Mouse (Mus musculus) heart, embryonic 15.5 days (tissue): ENCODE data around the gene Prune1. TPM values are rescaled to one million over a fixed set of nuclear protein-coding genes. Genes with fewer than 3 reads are reported as not detected.
A peak's percentile ranks its signal among the peaks of the same experiment; 100 is the strongest.

Experiments used
- ATAC-seq: fragments of 200-750 bp; cut with Nextera tagmentation; replicated peaks from 2 replicates; pipeline ENCODE4 v1.8.0; 2017; ENCODE audit warnings: low read depth, moderate TSS enrichment; ENCODE audit not compliant: insufficient number of reproducible peaks, insufficient read depth, low FRiP score
- H3K27ac ChIP-seq: fragments of 300-500 bp; sonication (generic); 2 replicates; pipeline ENCODE4 v1.5.1; 2015; ENCODE audit warnings: mild to moderate bottlenecking, inconsistent platforms
- H3K27me3 ChIP-seq: fragments of 300-500 bp; sonication (generic); 2 replicates; pipeline ENCODE4 v1.6.1; 2015; ENCODE audit warnings: inconsistent platforms
- H3K36me3 ChIP-seq: fragments of 300-500 bp; sonication (generic); 2 replicates; pipeline ENCODE4 v1.6.1; 2015; ENCODE audit warnings: mild to moderate bottlenecking, inconsistent platforms
- H3K4me1 ChIP-seq: fragments of 300-500 bp; sonication (generic); replicated peaks from 2 replicates; pipeline ENCODE4 v1.6.1; 2015; ENCODE audit warnings: inconsistent platforms
- H3K4me2 ChIP-seq: fragments of 300-500 bp; sonication (generic); 2 replicates; pipeline ENCODE4 v1.6.1; 2015; ENCODE audit warnings: inconsistent platforms, mild to moderate bottlenecking, moderate library complexity
- H3K4me3 ChIP-seq: fragments of 300-500 bp; sonication (generic); 2 replicates; pipeline ENCODE4 v1.5.1; 2015; ENCODE audit warnings: mild to moderate bottlenecking, inconsistent platforms
- H3K9ac ChIP-seq: fragments of 300-500 bp; sonication (generic); 2 replicates; pipeline ENCODE4 v1.6.1; 2015; ENCODE audit warnings: mild to moderate bottlenecking, inconsistent platforms
- H3K9me3 ChIP-seq: fragments of 300-500 bp; sonication (generic); replicated peaks from 2 replicates; pipeline ENCODE4 v1.6.1; 2016; ENCODE audit warnings: inconsistent platforms
- WGBS: fragments of 180-500 bp; shearing (Covaris S2); methylation state at CpG from one replicate; pipeline ENCODE4 v1.1.7; 2015; ENCODE audit warnings: mixed read lengths; 5-methylcytosine and 5-hydroxymethylcytosine counted together
- polyA plus RNA-seq: library from polyadenylated mRNA; unstranded; fragments of >200 nt; fragmentation: Nextera tagmentation; extraction: Ambion mirVana; gene quantifications from 2 replicates; pipeline ENCODE4 v1.2.1, GENCODE M21; 2015

Gene Prune1
- polyA plus RNA-seq, 1 experiment from 2014 or later: 23.8 TPM

DNA sequence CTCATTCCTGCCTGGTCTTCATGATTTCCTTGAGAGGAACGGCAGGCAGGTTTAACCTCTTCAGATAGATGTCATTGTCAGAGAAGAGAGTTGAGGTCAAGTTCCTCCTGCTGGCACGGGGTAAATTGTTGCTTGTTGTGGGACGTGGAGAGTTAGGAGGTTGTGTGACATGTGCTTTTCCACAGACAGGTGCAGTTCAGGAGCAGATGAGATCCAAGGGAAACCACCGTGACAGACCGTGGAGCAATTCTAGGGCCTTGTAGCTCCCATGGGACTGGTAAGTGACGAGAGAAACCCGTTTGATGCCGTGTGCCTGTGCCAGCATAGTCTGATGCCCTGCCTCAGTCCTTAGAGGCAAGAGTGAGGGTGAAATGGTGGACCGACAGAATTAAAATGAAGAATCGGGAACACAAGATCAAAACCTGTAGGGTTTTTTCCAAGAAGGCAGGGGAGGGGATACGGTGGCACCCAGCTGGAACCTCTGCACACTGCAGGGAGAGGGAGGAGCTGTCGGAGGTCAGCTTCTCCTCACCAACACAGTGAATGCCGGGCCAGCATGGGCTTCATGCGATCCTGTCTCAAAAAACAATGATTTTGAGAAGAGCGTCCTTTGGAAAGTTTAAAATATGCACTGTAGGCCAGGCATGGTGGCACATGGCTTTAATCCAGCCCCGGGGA, 48.4 kb downstream of the Prune1 start:
- 85% methylated on average over 16 of the region's 16 CpGs for WGBS
- no peak overlapping the region for H3K9ac ChIP-seq
- no peaks in the 10 kb centered on the region for H3K9me3 ChIP-seq
- peaks cover 47% of the 10 kb centered on the region for H3K4me1 ChIP-seq
- H3K4me2 ChIP-seq: no peak overlapping the region
- peaks cover 50% of the 10 kb centered on the region for H3K36me3 ChIP-seq
- no peak for ATAC-seq
- no peak overlapping the region for H3K4me3 ChIP-seq
- peak overlapping the region; percentile 24; the same call in 1 of the 2 replicates for H3K27ac ChIP-seq
- H3K27me3 ChIP-seq: no peaks in the 10 kb centered on the region

DNA sequence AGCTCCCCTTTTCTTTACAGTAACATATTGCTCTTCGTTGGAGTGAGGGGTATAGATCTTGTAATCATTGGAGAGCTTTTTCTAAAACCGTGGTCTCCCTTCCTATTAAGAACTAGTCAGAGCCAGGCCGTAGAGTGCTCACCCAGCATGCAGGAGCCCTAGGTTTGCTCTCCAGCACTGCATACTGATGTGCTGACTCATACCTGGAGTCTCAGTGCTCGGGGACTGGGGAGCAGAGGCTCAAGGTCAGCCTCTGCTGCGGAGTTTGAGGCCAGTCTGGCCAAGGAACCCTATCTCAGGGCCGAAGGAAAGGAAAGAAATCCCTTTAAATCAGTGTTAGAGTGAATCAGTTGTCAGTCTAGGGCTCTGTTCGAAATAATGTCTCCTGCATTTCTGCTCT, 49.1 kb downstream of the Prune1 start:
- no peaks in the 10 kb centered on the region for H3K27me3 ChIP-seq
- 45% methylated on average over 7 of the region's 7 CpGs for WGBS
- no peak overlapping the region for H3K9ac ChIP-seq
- no peaks in the 10 kb centered on the region for H3K9me3 ChIP-seq
- peak overlapping the region; percentile 24; the same call in 1 of the 2 replicates for H3K27ac ChIP-seq
- peaks cover 50% of the 10 kb centered on the region for H3K36me3 ChIP-seq
- no peak overlapping the region for H3K4me3 ChIP-seq
- ATAC-seq: no peak
- no peak overlapping the region for H3K4me2 ChIP-seq
- H3K4me1 ChIP-seq: peaks cover 43% of the 10 kb centered on the region

DNA sequence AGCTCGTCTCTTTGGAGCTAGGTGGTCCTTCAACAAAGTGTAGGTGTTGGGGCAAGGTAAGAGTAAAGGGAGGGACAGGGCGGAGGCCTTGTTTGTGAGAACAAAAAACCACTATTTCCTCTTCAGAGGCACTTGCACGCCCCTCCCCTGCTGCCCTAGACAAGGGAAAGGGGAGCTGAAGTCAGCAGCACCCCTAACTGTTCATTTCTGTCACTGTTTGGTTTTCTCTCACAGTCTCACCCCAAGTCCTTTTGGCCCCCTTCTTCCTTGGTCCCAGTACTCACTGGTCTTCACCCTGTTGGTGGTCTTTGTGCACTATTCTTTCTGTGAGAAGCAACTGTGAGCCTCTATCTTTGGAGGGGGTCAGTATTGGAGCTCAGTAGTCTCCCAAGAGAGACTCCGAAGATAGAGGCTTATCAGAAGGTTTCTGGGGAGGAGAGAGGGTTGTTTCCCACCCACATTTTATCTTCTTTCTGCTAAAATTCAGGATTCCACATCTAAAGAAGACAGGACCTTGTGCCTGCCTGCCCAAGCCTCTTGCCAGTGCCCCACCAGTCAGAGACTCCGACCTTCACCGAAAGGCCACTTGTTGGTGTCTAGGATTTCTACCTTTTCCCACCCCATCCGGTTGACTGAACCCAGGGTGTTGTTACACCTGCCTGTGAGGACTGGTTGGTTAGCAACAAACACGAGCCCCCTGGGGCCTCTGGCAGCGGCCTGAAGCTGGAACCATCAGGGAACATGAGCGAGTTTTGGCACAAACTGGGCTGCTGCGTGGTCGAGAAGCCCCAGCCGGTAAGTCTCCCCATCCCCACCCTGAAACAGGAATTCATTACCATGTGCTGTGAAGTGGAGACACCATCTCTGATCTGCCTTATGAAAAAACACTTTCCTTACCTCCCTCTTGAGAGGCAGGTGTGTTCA, 50.3 kb downstream of the Prune1 start, which contains the start of gene Mllt11:
Mllt11 (minus strand) TSS at position 874 of the 924 bp plus-strand sequence.
- WGBS: 72% methylated on average over 13 of the region's 13 CpGs
- Histone ChIP-seq H3K9ac (peak within 1 kb of the TSS; percentile 37; the same call in 1 of the 2 replicates), H3K27me3 (no peaks in the 10 kb centered on the region)

DNA sequence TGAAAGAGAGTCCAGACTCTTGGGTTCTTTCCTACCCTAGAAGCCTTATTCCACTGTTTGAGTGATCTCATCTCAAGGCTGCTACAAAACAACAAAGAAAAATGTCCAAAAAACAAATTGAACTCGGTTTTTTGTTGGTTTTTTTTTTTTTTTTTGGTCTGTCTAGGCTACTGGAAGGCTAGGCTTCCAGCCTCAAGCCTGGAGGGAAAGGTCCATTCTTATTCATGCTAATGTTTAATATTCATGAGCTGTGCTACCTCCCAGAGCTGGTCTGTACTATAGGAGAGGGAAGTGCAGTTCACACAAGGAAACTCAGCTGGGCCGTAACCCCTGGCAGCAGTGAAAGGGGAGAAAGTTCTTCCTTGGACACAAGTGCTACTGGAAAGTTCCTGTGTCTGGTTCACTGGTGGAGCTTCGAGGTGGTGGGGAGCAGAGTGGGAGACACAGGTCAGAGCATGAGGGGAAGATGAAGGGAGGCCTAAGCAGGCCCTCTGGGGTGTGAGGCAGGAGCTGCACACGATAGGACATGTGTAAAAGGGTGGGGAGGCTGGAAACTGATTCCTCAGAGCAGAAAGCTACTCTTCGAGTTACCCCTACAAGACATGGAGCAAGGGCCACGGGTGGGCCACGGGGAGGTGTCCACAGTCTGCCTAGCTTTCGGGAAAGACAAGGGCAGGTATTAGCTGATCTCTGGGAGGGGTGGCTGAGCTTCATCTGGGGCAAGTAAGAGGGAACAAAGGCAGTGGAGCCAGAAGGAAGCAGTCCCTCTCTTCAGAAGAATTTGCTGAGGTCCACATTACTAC, 51.2 kb downstream of the Prune1 start:
- no peaks in the 10 kb centered on the region for H3K27me3 ChIP-seq
- H3K36me3 ChIP-seq: peaks cover 42% of the 10 kb centered on the region
- H3K9me3 ChIP-seq: no peaks in the 10 kb centered on the region
- no peak for ATAC-seq
- WGBS: 47% methylated on average over 8 of the region's 8 CpGs
- H3K4me1 ChIP-seq: peaks cover 45% of the 10 kb centered on the region
- peak overlapping the region; percentile 93 for H3K4me3 ChIP-seq
- H3K4me2 ChIP-seq: peak overlapping the region; percentile 70
- H3K27ac ChIP-seq: peak overlapping the region; percentile 92
- H3K9ac ChIP-seq: peak overlapping the region; percentile 98

More for the DNA sequence above, 50.3 kb downstream of the Prune1 start, which contains the start of gene Mllt11:
- Histone ChIP-seq H3K27ac (peak within 1 kb of the TSS; percentile 92), H3K4me2 (peak within 1 kb of the TSS; percentile 70), H3K9me3 (no peaks in the 10 kb centered on the region), H3K4me1 (peaks cover 45% of the 10 kb centered on the region), H3K4me3 (peak within 1 kb of the TSS; percentile 93), H3K36me3 (peaks cover 50% of the 10 kb centered on the region)
- no peak for ATAC-seq

DNA sequence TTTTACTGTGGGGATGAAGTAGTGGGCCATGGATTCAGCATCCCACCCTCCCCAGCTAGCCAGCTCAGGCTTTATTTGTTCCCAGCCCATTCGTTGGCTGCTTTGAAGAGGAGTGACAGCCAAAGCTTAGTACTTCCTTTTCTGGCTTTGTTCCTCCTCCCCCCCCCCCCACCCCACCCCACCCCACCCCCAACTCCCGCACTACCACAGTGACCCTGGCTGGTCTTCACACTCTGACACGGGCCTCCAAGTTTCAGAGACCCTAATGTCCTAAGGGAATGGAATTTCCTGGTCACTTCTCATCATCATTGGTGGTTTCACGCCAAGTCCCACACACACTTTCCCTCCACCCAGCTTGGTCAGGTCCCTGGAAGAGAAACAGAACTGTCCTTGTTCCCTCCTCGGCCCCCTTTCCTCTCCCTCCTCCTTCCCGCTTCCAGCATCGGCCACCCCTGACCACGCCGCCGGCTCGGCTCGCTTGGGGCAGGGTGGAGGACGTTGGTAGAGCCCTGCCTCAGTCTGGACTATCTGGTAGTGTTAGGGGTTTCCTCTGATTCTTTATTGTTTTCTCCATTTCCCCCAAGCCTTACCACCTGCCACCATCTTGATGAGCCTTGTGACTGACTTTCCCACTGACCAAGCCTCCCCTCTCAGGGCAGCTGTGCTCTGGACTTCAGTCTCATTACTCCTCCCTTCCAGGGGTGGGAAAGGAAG, 51.9 kb downstream of the Prune1 start:
- Histone ChIP-seq H3K27ac (peak overlapping the region; percentile 92), H3K27me3 (no peaks in the 10 kb centered on the region), H3K4me1 (peaks cover 45% of the 10 kb centered on the region), H3K4me2 (peak overlapping the region; percentile 70), H3K4me3 (peak overlapping the region; percentile 93), H3K9me3 (no peaks in the 10 kb centered on the region), H3K9ac (peak overlapping the region; percentile 98), H3K36me3 (peaks cover 35% of the 10 kb centered on the region)
- peak; percentile 17; the same call in 1 of the 2 replicates for ATAC-seq
- WGBS: 13% methylated on average over 13 of the region's 13 CpGs

DNA sequence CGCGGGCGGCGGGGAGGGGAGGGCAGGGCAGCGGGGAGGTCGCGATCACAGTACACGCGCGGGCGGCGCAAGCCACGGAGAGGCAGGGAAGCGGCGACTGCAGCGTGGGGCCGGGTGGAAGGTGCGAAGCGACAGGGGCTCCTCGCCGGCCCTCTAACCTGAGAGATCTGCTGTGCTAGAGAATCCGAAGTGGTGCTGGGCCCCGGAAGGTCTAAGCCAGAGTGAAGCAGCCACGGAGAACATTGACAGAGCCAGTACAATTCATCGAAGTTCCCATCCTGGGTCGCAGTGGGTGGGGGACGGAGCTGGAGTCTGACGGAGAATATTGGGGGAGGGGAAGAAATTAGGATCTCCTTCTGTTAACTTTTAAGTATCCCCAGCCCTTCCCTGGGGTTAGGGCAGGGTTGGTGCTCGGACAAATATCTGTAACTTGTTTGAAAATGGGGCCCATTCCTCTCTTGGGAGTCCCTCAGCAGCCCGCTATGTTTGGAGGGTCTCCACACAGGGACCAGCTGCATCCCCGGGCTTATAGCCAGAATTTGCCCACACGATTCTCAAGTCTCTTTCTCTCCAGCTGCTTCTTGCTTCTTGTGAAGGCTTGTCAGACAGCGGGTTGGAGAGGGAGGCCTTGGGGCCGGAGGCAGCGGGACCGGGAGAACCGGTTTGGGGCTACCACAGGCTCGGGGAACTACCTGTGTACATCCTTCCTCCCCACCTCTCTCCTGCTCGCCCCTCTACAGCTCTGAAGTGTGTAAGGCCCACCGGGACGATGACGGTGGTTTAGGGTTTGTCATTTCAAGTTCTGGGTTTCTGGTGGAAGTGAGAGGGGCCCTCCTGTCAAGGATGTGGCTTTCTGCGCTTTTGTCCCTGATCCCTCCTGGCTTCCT, 52.7 kb downstream of the Prune1 start:
- H3K9ac ChIP-seq: peak overlapping the region; percentile 98
- no peaks in the 10 kb centered on the region for H3K27me3 ChIP-seq
- H3K4me2 ChIP-seq: peak overlapping the region; percentile 70
- peaks cover 49% of the 10 kb centered on the region for H3K4me1 ChIP-seq
- peak overlapping the region; percentile 93 for H3K4me3 ChIP-seq
- peaks cover 27% of the 10 kb centered on the region for H3K36me3 ChIP-seq
- no peaks in the 10 kb centered on the region for H3K9me3 ChIP-seq
- ATAC-seq: peak; percentile 5
- under 1% methylated on average over 43 of the region's 43 CpGs for WGBS
- peak overlapping the region; percentile 92 for H3K27ac ChIP-seq

DNA sequence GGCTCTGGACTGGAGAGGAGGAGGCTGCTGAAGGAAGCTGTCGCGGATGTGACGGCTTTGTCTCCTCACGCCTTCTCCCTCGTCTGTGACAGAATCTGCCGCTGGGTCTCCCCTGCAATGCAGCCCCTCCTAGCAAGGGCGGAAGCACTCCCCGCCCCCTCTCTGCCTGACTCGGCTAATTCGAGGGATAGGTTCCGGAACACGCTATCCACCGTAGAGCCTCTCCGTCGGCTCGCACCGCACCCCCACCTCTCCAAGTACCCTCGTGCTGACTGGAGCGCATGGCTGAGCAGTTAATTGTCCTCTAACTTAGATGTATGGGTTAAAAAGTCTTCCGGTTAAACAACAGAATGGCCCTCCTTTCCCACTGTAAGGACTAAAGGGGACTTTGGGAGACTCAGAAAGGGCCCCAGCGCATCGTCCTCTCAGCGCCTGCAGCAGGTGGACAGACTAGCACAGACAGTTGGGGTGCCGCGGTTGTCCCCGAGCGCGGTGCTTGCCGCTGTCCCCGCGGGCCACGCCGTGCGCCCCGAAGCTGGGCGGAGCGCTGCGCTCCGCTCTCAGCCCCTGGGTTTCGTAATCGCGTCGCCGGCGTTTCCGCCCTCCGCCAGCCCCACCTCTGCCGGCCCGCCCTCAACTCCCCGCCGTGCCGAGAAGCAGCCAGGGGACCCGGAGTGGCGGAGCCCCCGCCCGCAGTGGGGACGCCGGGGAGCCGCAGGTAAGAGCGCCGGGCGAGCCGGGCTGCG, 53.6 kb downstream of the Prune1 start, which contains the start of gene Cdc42se1:
Cdc42se1 (plus strand) TSS at position 585 of the 746 bp plus-strand sequence.
- Histone ChIP-seq H3K36me3 (peaks cover 19% of the 10 kb centered on the region), H3K27ac (peak within 1 kb of the TSS; percentile 92), H3K27me3 (no peaks in the 10 kb centered on the region), H3K9ac (peak within 1 kb of the TSS; percentile 98), H3K4me2 (peak within 1 kb of the TSS; percentile 70), H3K4me3 (peak within 1 kb of the TSS; percentile 93), H3K9me3 (no peaks in the 10 kb centered on the region), H3K4me1 (peaks cover 53% of the 10 kb centered on the region)
- peak; percentile 89 for ATAC-seq
- under 1% methylated on average over 62 of the region's 64 CpGs for WGBS

DNA sequence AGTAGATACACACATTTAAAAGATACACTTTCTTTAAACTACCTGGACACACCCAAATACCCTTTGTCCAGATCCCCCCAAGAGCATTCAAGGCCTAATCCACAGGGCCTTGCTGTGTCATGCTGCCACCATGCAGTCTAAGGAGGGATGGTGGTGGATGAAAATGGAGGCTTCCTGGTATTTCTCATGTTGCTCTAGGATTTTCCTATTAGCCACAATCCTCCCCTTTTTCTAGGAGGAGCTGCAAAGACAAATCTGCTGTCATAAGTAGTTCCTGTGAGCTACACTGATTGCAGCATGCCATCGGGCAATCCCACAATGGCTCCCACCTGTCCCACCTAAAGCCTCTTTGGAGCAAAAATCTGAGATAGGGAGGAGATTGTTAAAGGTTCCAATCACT, 54.7 kb downstream of the Prune1 start:
- Histone ChIP-seq H3K9me3 (no peaks in the 10 kb centered on the region), H3K4me1 (peaks cover 48% of the 10 kb centered on the region), H3K27ac (0 out of 2 replicates have a peak overlapping the region, but pooled peaks have one; percentile 8), H3K27me3 (no peaks in the 10 kb centered on the region), H3K4me3 (peak overlapping the region; percentile 93), H3K36me3 (peaks cover 10% of the 10 kb centered on the region; the same call in 1 of the 2 replicates), H3K4me2 (peak overlapping the region; percentile 70), H3K9ac (peak overlapping the region; percentile 98; the same call in 1 of the 2 replicates)
- 23% methylated on average over 1 of the region's 1 CpGs for WGBS
- ATAC-seq: no peak

DNA sequence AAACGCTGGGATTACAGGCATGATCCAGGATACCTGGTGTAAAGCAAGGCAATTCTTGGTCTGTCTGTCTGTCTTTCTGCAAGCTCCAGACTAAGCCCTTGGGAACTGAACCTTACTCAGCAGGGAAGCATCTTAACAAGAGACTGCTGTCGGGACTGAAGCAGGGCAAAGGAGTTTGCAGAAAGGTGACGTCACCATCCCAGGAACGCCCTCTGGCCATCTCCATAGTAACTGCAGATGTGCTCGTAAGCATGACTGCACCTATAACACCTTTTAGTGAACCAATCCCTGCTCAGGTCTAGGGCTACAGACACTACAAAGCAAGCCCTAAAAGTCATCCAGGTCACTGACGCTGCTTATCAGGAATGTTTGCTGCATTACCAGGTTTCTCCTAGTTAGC, 57.6 kb downstream of the Prune1 start:
- Histone ChIP-seq H3K4me3 (no peak overlapping the region), H3K27ac (no peak overlapping the region), H3K9me3 (no peaks in the 10 kb centered on the region), H3K27me3 (no peaks in the 10 kb centered on the region), H3K4me1 (peaks cover 21% of the 10 kb centered on the region), H3K9ac (no peak overlapping the region), H3K36me3 (peaks cover 11% of the 10 kb centered on the region; the same call in 1 of the 2 replicates), H3K4me2 (no peak overlapping the region)
- no peak for ATAC-seq
- WGBS: 27% methylated on average over 6 of the region's 6 CpGs
